Mouse (Mus musculus) cortical plate, adult 2 months (tissue): ENCODE measurements around the gene Klhl26. TPM values are rescaled to one million over a fixed set of nuclear protein-coding genes. Genes with fewer than 3 reads are reported as not detected.

Experiments
- H3K27ac ChIP-seq: fragments of 200-500 bp; 2 replicates; pipeline ENCODE4 v1.5.1; 2012; ENCODE audit warnings: low read length, control low read depth, inconsistent platforms; ENCODE audit not compliant: insufficient read depth
- H3K4me1 ChIP-seq: fragments of 200-500 bp; 2 replicates; pipeline ENCODE4 v1.6.1; 2011; ENCODE audit warnings: low read length; ENCODE audit not compliant: control insufficient read depth, insufficient read depth
- H3K4me3 ChIP-seq: fragments of 200-500 bp; 2 replicates; pipeline ENCODE4 v1.5.1; 2011; ENCODE audit warnings: mild to moderate bottlenecking, low read length, control low read depth; ENCODE audit not compliant: insufficient read depth
- CTCF ChIP-seq: fragments of 200-500 bp; IDR thresholded peaks from 2 replicates; pipeline ENCODE4 v1.5.1; 2011; ENCODE audit warnings: mild to moderate bottlenecking, control low read depth, low read length; ENCODE audit not compliant: insufficient read depth; ENCODE audit errors: extremely low read depth
- POLR2A ChIP-seq: fragments of 200-500 bp; IDR thresholded peaks from 2 replicates; pipeline ENCODE4 v1.6.1; 2011; ENCODE audit warnings: mild to moderate bottlenecking, low read length, control low read depth; ENCODE audit not compliant: insufficient read depth; ENCODE audit errors: extremely low read depth
- polyA plus RNA-seq: library from polyadenylated mRNA; depleted of rRNA; stranded (reverse); fragments of >200 nt; gene quantifications from 2 replicates; pipeline ENCODE4 v1.2.3, GENCODE M21; 2012

The Klhl26 gene
- polyA plus RNA-seq, 1 experiment = 66.9 TPM

- H3K4me1 ChIP-seq = peaks cover 7% of the 10 kb centered on the region
- H3K4me3 ChIP-seq = no peak overlapping the region
- TF ChIP-seq POLR2A (no peak), CTCF (no peak)
- no peak overlapping the region for H3K27ac ChIP-seq
Observed at GRCm38 (mm10) chr8:70435156-70435555, 41.6 kb downstream of the Klhl26 start.

GRCm38 (mm10) chr8:70432991-70433536, 43.7 kb downstream of the Klhl26 start:
- H3K27ac ChIP-seq = no peak overlapping the region
- TF ChIP-seq POLR2A (no peak), CTCF (no peak)
- H3K4me1 ChIP-seq = no peaks in the 10 kb centered on the region
- H3K4me3 ChIP-seq = no peak overlapping the region

GRCm38 (mm10) chr8:70431213-70431612, 45.6 kb downstream of the Klhl26 start:
- no peaks in the 10 kb centered on the region for H3K4me1 ChIP-seq
- no peak overlapping the region for H3K27ac ChIP-seq
- no peak overlapping the region for H3K4me3 ChIP-seq
- TF ChIP-seq POLR2A (no peak), CTCF (no peak)

DNA sequence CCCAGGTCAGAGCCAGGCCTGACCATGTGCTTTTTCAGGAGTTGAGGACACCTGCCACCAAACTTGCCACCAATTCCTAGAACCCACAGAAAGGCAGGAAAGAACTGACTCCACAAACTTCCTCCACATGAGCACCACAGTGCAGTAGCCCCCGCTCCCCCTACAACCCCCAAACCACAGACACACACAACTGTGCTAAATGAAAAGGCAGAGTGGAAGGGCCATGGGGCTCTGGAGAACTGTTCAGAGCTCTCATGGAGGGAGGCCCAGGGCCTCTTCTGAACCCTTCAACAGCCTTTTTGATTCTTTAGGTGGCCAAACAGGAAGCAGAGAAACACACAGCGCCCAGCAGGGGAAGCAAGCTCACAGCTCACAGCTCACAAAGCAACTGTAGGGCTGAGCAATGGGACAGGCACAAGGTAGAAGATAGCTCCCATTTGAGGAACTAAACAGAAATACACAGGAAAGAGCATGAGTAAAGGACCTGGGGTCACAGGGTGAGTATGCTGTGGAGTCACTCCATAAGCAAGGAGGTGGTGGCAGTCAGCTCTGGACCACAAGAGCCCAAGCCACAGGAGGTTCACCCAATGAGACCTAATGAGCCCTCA, 50.4 kb downstream of the Klhl26 start:
- TF ChIP-seq POLR2A = no peak
- no peak for TF ChIP-seq CTCF
- H3K4me3 ChIP-seq = no peak overlapping the region
- no peak overlapping the region for H3K27ac ChIP-seq
- H3K4me1 ChIP-seq = no peaks in the 10 kb centered on the region; the same call in 1 of the 2 replicates

GRCm38 (mm10) chr8:70422722-70423121, 54.0 kb downstream of the Klhl26 start:
- no peak overlapping the region for H3K27ac ChIP-seq
- peaks cover 6% of the 10 kb centered on the region for H3K4me1 ChIP-seq
- TF ChIP-seq CTCF (no peak), POLR2A (no peak)
- no peak overlapping the region for H3K4me3 ChIP-seq

DNA sequence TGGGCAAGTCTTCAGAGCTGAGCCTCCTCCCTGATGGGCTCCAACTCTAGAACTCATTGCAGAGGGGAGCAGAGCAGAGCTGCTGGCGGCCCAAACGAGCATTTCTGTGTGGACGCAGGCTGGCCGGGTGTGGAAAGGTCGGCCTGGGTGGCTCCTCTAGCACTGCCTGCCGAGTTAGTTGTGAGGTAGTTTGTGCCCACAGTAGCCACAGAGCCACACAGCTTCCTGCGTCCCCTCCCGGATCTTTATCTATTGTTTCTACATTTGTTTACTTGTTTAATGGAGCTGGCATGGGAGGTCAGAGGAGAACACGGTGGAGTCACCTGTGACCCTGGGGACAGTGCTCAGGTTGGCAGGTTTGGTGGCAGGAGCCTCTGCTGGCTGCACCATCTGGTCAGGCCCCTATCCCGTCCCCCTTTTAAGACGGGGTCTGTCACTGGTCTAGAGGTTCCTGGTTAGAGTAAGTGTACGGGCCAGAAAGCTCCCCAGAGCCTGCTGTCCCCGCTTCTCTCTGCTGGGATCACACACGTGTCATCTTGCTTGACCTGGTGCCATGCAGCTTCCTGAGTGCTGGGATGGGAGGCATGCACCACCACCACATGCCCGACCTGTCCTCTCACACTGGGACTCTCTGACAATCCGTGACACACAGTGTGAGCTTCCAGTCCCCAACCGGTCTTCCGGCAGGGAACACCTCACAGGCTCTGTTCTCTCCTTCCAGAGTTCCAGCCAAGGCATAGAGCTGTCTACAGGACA, 55.2 kb downstream of the Klhl26 start:
- Histone ChIP-seq H3K4me1 (peaks cover 10% of the 10 kb centered on the region), H3K4me3 (no peak overlapping the region), H3K27ac (no peak overlapping the region)
- TF ChIP-seq CTCF = no peak
- no peak for TF ChIP-seq POLR2A

DNA sequence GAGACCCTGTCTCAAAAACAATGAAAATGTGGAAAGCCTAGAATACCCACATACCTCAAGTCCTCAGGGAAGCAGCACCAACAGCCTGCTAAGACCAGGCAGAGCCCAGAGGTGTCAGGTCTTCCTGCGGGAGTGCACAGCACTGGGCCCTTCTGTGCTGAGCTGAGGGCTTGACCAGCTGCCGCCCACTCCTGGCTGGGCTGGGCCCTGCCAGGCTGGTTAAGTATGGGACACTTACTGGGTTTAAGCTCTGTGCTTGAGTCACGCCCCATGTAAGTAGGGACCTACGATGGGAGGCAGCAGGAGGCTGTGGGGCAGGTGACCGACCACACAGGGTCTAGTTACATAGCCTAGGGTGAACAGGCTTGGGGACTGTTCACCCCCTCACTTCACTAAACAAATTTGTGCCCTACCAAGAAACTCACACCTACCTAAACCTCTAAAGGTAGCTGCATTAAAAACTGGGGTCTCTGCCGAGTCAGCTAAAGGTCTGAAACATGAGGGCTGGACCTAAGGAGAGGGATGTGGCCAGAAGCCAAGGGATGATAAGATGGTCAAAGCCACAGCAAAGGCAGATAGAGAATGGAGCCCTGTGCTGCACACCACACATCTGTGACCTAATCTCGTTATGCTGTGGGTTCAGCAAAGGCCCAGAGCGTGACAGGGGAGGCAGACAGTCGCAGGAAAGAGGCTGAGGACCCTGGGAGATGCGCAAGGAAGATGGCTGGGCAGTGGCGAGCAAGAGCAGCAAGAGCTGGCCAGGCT, 56.7 kb downstream of the Klhl26 start:
- no peak for TF ChIP-seq POLR2A
- TF ChIP-seq CTCF = no peak
- Histone ChIP-seq H3K4me1 (peaks cover 16% of the 10 kb centered on the region), H3K4me3 (no peak overlapping the region), H3K27ac (no peak overlapping the region)

DNA sequence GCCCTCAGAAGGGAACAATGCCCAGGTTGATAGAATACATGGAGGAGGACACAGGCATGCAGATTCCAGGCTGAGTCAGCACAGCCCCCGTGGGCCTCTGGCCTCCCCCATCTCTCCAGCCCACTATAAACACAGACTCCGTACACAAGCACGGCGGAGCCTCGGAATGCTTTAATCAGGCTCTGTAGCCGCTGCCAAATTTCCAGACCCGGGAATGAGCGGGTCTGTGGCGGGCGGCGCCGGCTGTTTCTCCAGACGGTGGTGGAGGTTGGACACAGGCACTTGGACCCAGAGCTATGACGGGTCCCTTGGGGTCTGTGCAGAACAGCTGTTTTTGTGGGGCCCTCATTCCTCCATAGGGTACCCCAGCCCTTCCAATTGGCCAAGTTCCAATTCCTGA, 57.8 kb downstream of the Klhl26 start:
- Histone ChIP-seq H3K4me3 (no peak overlapping the region), H3K4me1 (peaks cover 16% of the 10 kb centered on the region), H3K27ac (no peak overlapping the region)
- TF ChIP-seq POLR2A (no peak), CTCF (no peak)

DNA sequence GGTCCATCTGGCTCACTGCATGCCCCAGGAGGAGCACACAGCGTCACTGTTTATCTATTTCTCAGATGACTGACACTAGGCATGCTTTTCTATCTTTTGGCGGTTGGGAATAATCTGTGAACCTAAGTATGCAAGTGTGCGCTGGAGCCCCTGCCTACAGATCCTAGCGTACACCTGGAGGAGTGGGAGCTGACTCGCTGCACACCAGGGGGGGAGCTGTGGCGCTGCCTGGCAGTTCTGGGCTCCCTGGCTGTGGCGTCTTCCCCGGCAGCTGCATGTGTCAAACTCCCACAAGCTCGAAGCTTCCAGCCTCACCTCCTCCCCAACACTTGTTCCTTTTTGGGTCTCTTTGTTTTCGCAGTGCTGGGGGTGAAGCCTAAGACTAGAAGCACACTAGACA, 58.9 kb downstream of the Klhl26 start:
- H3K27ac ChIP-seq = peak overlapping the region; percentile 73; the same call in 1 of the 2 replicates
- peaks cover 16% of the 10 kb centered on the region for H3K4me1 ChIP-seq
- no peak overlapping the region for H3K4me3 ChIP-seq
- no peak for TF ChIP-seq POLR2A
- TF ChIP-seq CTCF = no peak
